Mouse (Mus musculus) embryonic fibroblast, embryonic 13.5 days (primary cell): Measurements from ENCODE around the gene Endou.

ENCODE experiments used
- CTCF ChIP-seq: IDR thresholded peaks from 2 replicates; pipeline ENCODE4 v1.5.1; 2011; ENCODE audit warnings: mild to moderate bottlenecking, control low read depth, low read length, moderate library complexity, borderline replicate concordance; ENCODE audit not compliant: insufficient read depth
- POLR2A ChIP-seq: IDR thresholded peaks from 2 replicates; pipeline ENCODE4 v1.6.1; 2011; ENCODE audit warnings: low read depth, mild to moderate bottlenecking, control low read depth, low read length, moderate library complexity

- TF ChIP-seq CTCF (no peak), POLR2A (no peak)
Measured at GRCm38 (mm10) chr15:97747486-97747885, 16.3 kb upstream of the Endou start.
